Mouse (Mus musculus): ENCODE measurements at regions not wholly inside any gene's neighbourhood (a gene's known extent, or its start where the extent isn't known, plus 50 kb on each side); places are given as distances from the start of the nearest gene placed in this dataset.
A peak's percentile ranks its signal among the peaks of the same experiment; 100 is the strongest.

DNA sequence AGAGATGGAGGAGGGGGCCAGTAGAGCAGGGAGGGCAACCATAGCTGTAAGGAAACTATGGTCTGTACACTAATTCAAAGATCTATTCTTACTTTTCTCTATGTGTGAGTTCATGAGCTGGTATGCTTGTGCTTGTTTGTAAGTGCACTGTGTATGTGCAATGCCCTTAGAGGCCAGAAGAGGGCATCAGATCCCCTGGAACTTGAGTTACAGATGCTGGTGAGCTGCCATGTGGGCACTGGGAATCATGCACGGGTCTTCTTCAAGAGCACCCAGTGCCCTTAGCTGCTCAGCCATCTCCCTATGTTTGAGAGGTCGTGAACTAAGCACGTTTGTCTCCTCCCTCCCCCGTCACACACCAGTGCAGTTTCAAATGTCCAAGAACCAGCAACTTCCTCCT, 68.9 kb downstream of the Tbx3 start:
- no peak for DNase-seq (ENCODE audit: low spot score)

GRCm38 (mm10) chr5:119741116-119741515, 70.6 kb downstream of the Tbx3 start:
- DNase-seq (ENCODE audit: low spot score) = peak; percentile 22

- no peak for DNase-seq (ENCODE audit: low spot score)
Observed at GRCm38 (mm10) chr5:119743733-119744132, 73.3 kb downstream of the Tbx3 start.

DNA sequence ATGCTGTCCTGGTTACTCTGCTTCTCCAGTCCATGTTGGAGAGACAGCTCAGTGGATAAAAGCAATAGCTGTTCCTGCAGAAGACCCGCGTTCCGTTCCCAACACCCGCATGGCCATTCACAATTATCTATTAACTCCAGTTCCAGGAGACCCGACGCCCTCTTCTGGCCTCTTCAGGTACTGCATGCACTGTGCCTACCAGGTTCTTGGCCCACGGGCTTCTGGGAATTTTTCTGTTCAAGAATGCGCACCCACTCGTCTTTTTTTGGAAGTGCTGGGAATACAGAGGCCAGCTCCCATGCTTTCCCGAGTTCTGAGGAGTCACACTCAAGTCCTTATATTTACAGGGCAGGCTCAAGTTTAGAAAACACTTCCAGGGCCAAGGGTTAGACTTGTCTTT, 76.6 kb downstream of the Tbx3 start:
- peak; percentile 62 for DNase-seq (ENCODE audit: low spot score)

DNA sequence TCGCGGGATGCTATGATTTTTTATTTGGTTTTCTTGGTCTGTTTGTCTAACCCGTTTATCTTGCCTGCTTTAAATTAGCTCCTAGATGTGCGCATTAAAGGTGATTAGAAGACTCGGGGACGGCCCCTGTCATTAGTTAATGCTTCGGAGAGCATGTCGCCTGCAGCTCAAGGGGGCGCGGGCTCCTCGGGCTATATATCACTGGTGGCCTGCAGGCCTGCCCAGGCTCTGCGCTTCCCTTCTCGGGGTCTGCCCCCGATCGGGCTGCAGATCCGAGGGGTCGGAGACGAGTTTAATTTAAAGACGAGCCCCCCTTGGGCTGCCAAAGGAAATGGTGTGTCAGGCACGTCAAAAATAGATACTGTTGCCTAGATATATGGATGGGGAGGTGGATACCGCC, 78.2 kb downstream of the Tbx3 start:
- DNase-seq (ENCODE audit: low spot score) = no peak

GRCm38 (mm10) chr5:119749153-119749552, 78.7 kb downstream of the Tbx3 start:
- no peak for DNase-seq (ENCODE audit: low spot score)

- DNase-seq (ENCODE audit: low spot score) = no peak
Observed at GRCm38 (mm10) chr5:119755782-119756181, 76.7 kb upstream of the Tbx5 start.

DNA sequence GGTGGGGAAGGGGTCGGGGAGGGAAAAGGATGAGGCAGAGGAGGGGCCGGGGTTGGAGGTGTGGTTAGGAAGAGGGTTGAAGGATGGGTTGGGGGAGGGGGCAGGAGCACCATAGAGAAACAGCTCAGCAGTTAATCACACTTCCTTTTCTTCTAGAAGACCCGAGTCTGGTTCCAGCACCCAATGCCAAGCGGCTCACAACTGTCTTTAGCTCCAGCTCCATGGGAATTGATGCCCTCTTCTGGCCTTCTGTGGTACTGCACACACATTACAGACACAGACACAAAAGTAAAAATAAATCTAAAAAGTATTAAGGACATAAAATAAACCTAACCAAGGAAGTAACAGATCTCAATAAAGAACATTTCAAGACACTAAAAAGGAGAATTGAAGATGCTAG, 73.6 kb upstream of the Tbx5 start:
- peak; percentile 15 for DNase-seq (ENCODE audit: low spot score)

DNA sequence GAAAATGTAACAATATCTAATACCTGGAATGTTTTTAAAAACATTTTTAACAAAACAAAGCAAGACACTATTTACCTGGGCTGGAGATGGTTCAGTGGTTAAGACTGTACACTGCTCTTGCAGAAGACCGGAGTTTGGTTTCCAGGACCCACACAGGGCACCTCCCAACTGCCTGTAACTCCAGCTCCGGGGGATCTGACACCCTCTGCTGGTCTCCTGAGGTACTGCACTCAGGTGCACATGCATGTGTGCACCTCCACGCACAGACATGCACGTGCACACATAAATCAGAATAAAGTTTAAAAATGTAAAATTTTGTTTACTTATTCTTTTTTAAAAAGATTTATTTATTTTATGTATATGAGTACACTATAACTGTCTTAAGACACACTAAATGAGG, 70.4 kb upstream of the Tbx5 start:
- DNase-seq (ENCODE audit: low spot score) = peak; percentile 13

DNA sequence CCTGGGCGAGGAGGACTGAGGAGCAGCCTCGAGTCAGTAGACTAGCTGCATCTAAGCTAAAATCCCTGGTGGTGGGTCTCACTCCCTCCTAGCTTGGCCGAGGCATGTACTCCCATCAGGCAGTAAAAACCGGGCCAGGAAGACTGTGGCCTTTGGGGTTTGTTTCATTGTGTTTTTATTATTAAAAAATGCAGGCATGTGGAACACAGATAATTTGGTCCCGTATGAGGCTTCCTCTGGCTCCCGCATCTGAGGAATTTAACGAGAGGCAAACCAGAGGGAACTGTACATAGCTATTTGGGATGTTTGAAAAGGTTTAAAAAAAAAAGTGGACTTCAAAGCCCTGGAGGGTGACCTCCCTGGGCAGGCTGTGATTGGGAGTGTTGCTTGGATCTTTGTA, 69.1 kb upstream of the Tbx5 start:
- DNase-seq (ENCODE audit: low spot score) = no peak

- DNase-seq (ENCODE audit: low spot score) = no peak
Observed at GRCm38 (mm10) chr5:119766372-119766771, 66.1 kb upstream of the Tbx5 start.

GRCm38 (mm10) chr5:119770951-119771350, 61.5 kb upstream of the Tbx5 start:
- DNase-seq (ENCODE audit: low spot score) = no peak

- DNase-seq (ENCODE audit: low spot score) = no peak
Observed at GRCm38 (mm10) chr5:119776106-119776887, 56.2 kb upstream of the Tbx5 start.

- DNase-seq (ENCODE audit: low spot score) = no peak
Observed at GRCm38 (mm10) chr5:119777836-119778235, 54.6 kb upstream of the Tbx5 start.

- DNase-seq (ENCODE audit: low spot score) = no peak
Observed at GRCm38 (mm10) chr5:119781375-119781774, 51.1 kb upstream of the Tbx5 start.

All from testis, postnatal 14 days (tissue).